Mouse (Mus musculus) liver, postnatal 0 days (tissue): Measurements from ENCODE around the gene Cysltr2. TPM values are rescaled to one million over a fixed set of nuclear protein-coding genes. Genes with fewer than 3 reads are reported as not detected.

Source experiments
- ATAC-seq: fragments of 200-750 bp; cut with Nextera tagmentation; 2 replicates; pipeline ENCODE4 v1.8.0; 2017; ENCODE audit warnings: mild to moderate bottlenecking, moderate library complexity
- DNase-seq: peaks from one replicate; pipeline ENCODE4 v3.0.0-alpha.2; 2016
- H3K27ac ChIP-seq: fragments of 300-500 bp; sonication (generic); 2 replicates; pipeline ENCODE4 v1.5.1; 2014; ENCODE audit warnings: antibody characterized with exemption, moderate library complexity, mild to moderate bottlenecking, low read depth
- H3K27me3 ChIP-seq: fragments of 300-500 bp; sonication (generic); 2 replicates; pipeline ENCODE4 v1.6.1; 2014; ENCODE audit warnings: low read length, control low read depth, mixed read lengths; ENCODE audit not compliant: insufficient read depth
- H3K36me3 ChIP-seq: fragments of 300-500 bp; sonication (generic); replicated peaks from 2 replicates; pipeline ENCODE4 v1.6.1; 2014; ENCODE audit warnings: mild to moderate bottlenecking, control low read depth, low read length, moderate library complexity, mixed read lengths; ENCODE audit not compliant: insufficient read depth
- H3K4me1 ChIP-seq: fragments of 300-500 bp; sonication (generic); 2 replicates; pipeline ENCODE4 v1.6.1; 2014; ENCODE audit warnings: antibody characterized with exemption, mild to moderate bottlenecking, control low read depth; ENCODE audit not compliant: insufficient read depth
- H3K4me2 ChIP-seq: fragments of 300-500 bp; sonication (generic); 2 replicates; pipeline ENCODE4 v1.6.1; 2014; ENCODE audit warnings: low read depth, mild to moderate bottlenecking, low read length, moderate library complexity, mixed read lengths
- H3K4me3 ChIP-seq: fragments of 300-500 bp; sonication (generic); 2 replicates; pipeline ENCODE4 v1.5.1; 2014; ENCODE audit warnings: low read depth, low read length
- H3K9ac ChIP-seq: fragments of 300-500 bp; sonication (generic); replicated peaks from 2 replicates; pipeline ENCODE4 v1.6.1; 2014; ENCODE audit warnings: mild to moderate bottlenecking, moderate library complexity
- H3K9me3 ChIP-seq: fragments of 300-500 bp; sonication (generic); 2 replicates; pipeline ENCODE4 v1.6.1; 2016; ENCODE audit warnings: mild to moderate bottlenecking, control low read depth, low read length, mixed read lengths
- CTCF ChIP-seq: sonication (generic); IDR thresholded peaks from 2 replicates; pipeline ENCODE4 v1.5.1; 2016; ENCODE audit warnings: antibody characterized with exemption, low read depth
- EP300 ChIP-seq: IDR thresholded peaks from 2 replicates; pipeline ENCODE4 v1.6.1; 2016; ENCODE audit warnings: antibody characterized with exemption, low read depth, mild to moderate bottlenecking
- WGBS: fragments of 180-500 bp; shearing (Covaris S2); extraction: QIAGEN DNeasy Blood & Tissue Kit; methylation state at CpG from one replicate; pipeline ENCODE4 v1.1.7; 2014; ENCODE audit not compliant: insufficient replicate concordance; 5-methylcytosine and 5-hydroxymethylcytosine counted together
- polyA plus RNA-seq: library from polyadenylated mRNA; unstranded; fragments of >200 nt; fragmentation: Nextera tagmentation; extraction: Ambion mirVana; gene quantifications from 2 replicates; pipeline ENCODE4 v1.2.1, GENCODE M21; 2015

Gene Cysltr2
- polyA plus RNA-seq, 1 experiment from 2014 or later: 0.58 TPM

DNA sequence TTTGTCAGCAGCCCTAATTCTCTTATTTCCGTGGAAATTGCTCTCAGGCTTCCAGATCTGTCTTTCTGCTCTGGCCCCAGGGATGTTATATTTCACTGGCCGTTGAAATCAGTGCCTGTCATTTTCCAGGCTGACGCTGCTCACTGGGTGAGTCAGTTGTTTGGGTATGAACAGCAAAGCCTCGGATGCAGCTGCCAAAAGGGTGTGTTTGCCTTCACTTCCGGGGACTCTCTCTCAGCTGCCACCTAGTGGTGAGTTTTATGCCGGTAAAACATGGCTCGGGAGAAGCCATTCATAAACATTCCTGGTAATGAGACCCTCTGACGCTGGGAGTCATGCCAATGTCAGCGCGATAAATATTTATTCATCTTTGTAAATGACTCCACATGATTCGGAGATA lies 65.5 kb downstream of the Cysltr2 start:
- Histone ChIP-seq H3K27ac (no peak overlapping the region), H3K27me3 (no peaks in the 10 kb centered on the region), H3K4me1 (no peaks in the 10 kb centered on the region), H3K36me3 (no peaks in the 10 kb centered on the region), H3K4me3 (no peak overlapping the region), H3K4me2 (peak overlapping the region; percentile 30; the same call in 1 of the 2 replicates), H3K9ac (no peak overlapping the region), H3K9me3 (no peaks in the 10 kb centered on the region)
- TF ChIP-seq EP300: no peak
- TF ChIP-seq CTCF: peak; percentile 89
- WGBS: 15% methylated on average over 11 of the region's 11 CpGs
- ATAC-seq: peak; percentile 77
- DNase-seq: peak; percentile 76

DNA sequence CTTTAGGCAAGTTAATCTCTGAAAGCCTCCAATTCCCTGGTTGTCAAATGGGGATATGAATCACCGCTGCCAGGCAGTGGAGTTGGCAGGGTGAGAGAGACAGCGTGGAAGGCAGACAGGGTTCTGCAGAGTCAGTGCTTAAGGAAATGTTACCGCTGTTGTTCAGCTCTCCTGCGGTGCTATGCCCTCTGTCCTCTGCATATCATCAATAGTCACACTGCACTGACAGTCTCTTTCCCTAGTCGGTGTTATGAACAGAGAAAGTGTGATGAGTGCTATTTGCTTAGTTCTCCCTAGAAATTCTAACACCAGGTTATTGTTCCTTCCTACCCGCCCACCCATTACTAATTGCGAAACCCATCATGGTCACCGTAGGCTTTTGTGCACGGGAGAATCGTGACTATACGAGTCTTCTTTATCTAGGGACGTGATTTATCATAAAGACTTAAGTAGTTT lies 65.9 kb downstream of the Cysltr2 start:
- no peak overlapping the region for H3K4me3 ChIP-seq

DNA sequence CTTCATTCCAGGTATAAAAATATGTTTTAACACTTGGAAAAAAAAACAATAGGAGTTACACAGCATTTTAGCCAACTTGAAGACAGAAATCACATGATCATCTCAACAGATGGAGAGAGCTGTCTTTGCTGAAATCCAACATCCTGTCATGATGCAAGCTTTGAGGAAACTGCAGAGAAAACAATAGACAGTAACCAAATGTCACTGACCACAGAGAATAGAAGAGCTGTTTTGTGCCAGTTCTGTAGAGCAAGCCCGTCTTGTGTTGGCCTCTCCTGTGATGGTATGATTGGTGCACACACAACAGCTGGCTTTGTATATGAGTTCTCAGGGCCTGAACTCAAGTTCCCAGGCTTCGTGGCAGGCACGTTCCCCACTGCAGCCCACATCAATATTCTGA lies 68.2 kb downstream of the Cysltr2 start:
- Histone ChIP-seq H3K36me3 (no peaks in the 10 kb centered on the region), H3K9me3 (no peaks in the 10 kb centered on the region), H3K4me3 (no peak overlapping the region), H3K4me2 (no peak overlapping the region), H3K4me1 (no peaks in the 10 kb centered on the region), H3K9ac (no peak overlapping the region), H3K27ac (no peak overlapping the region), H3K27me3 (no peaks in the 10 kb centered on the region)
- WGBS: 67% methylated on average over 3 of the region's 3 CpGs
- DNase-seq (no peak), ATAC-seq (no peak)
- TF ChIP-seq CTCF (no peak), EP300 (no peak)

More for the DNA sequence above, 65.9 kb downstream of the Cysltr2 start:
- Histone ChIP-seq H3K4me2 (peak overlapping the region; percentile 30; the same call in 1 of the 2 replicates), H3K27me3 (no peaks in the 10 kb centered on the region), H3K9ac (no peak overlapping the region), H3K36me3 (no peaks in the 10 kb centered on the region), H3K9me3 (no peaks in the 10 kb centered on the region), H3K4me1 (no peaks in the 10 kb centered on the region), H3K27ac (no peak overlapping the region)
- no peak for DNase-seq
- ATAC-seq: no peak
- WGBS: 66% methylated on average over 12 of the region's 12 CpGs
- no peak for TF ChIP-seq EP300
- TF ChIP-seq CTCF: no peak

DNA sequence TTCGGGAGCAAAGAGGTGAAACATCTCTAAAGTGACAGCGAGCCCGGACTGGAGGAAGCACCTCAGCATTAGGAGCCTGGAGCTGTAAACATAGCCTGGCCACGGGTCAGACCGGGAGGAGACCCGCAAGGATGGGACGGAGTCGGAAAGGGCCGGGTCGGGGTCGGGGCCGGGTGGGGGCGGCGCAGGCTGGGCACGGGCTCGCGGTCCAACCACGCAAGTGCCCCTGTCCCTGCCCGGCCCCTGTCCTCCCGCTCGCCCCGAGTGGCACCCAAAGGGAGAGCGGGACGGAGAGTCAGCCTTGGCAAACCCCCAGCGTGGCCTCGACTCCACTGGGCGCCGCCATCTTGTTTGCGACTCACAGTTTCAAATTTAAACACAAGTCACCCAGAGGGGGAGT lies 68.8 kb downstream of the Cysltr2 start:
- H3K9me3 ChIP-seq: no peaks in the 10 kb centered on the region
- H3K27me3 ChIP-seq: no peaks in the 10 kb centered on the region
- no peak overlapping the region for H3K4me3 ChIP-seq
- H3K36me3 ChIP-seq: no peaks in the 10 kb centered on the region
- no peak for ATAC-seq
- no peak for DNase-seq
- H3K4me1 ChIP-seq: no peaks in the 10 kb centered on the region
- no peak for TF ChIP-seq EP300
- no peak for TF ChIP-seq CTCF
- H3K4me2 ChIP-seq: no peak overlapping the region
- 90% methylated on average over 29 of the region's 29 CpGs for WGBS
- no peak overlapping the region for H3K27ac ChIP-seq
- no peak overlapping the region for H3K9ac ChIP-seq

DNA sequence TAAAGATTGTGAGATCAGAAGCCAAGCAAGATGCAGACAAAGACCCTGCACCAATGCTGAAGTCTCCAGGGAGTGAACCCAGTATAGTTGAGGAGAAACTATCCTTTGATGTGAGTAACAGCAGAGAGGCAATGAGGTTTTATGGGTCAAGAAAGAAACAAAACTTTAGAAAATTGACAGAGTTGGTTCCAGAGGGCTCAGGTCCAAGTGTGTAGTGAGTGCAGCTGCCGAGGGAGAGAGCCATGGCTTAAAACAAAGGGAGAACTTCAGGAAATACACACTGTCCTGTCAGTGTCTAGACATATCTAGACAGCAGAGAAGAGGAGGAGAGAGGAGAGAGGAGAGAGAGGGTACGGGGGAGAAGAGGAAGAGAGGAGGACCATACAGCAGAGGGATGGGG lies 72.8 kb downstream of the Cysltr2 start:
- ATAC-seq (no peak), DNase-seq (no peak)
- WGBS: 56% methylated on average over 2 of the region's 2 CpGs
- H3K36me3 ChIP-seq: no peaks in the 10 kb centered on the region
- H3K27ac ChIP-seq: no peak overlapping the region
- H3K27me3 ChIP-seq: no peaks in the 10 kb centered on the region
- H3K4me3 ChIP-seq: no peak overlapping the region
- TF ChIP-seq CTCF (no peak), EP300 (no peak)
- no peak overlapping the region for H3K4me2 ChIP-seq
- H3K9me3 ChIP-seq: no peaks in the 10 kb centered on the region
- no peak overlapping the region for H3K9ac ChIP-seq
- no peaks in the 10 kb centered on the region for H3K4me1 ChIP-seq

Other genes with a start within 250 kb of the Cysltr2 start
- 29.1 and 29.9 TPM in 2 replicates for gene Rcbtb2, start 73.9 kb upstream of the Cysltr2 start, polyA plus RNA-seq
- gene Lpar6, start 188.8 kb upstream of the Cysltr2 start, polyA plus RNA-seq: 12.2 and 12.9 TPM in 2 replicates